Mouse (Mus musculus) G1E (cell line): ENCODE measurements around the gene Zfp148.

Source experiments
- CTCF ChIP-seq: IDR thresholded peaks from 2 replicates; pipeline ENCODE4 v1.5.1; 2012; ENCODE audit warnings: low read depth, low read length, inconsistent platforms, mixed read lengths
- GATA1 ChIP-seq: IDR thresholded peaks from 2 replicates; pipeline ENCODE4 v1.6.1; 2012; ENCODE audit warnings: borderline replicate concordance, low read length, inconsistent platforms, mixed read lengths
- POLR2AphosphoS5 ChIP-seq: IDR thresholded peaks from 2 replicates; pipeline ENCODE4 v1.6.1; 2012; ENCODE audit warnings: low read depth, low read length, inconsistent platforms; ENCODE audit not compliant: insufficient replicate concordance
- TAL1 ChIP-seq: conservative IDR thresholded peaks from 2 replicates; pipeline ENCODE4 v1.6.1; 2012; ENCODE audit warnings: low read depth, low read length, inconsistent platforms, mixed read lengths

DNA sequence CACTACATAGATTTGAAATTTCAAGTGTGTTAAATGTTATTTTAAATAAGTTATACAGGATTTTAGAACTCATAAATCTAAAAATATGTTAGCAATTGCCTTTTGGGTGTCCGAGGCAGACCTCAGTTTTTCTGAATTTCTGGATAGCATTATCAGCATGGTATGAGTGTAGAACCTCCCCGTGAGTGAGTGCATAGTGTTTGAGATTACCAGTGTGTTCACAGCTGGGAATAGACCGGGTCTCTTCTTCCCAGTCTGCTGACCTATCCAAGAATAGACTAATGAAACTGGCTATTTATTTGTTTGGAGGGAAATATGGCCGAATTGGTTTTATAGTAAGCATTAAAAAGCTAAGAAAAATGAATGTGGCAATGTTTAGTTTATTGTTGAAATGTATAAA, 20.3 kb downstream of the Zfp148 start:
- no peak for TF ChIP-seq CTCF
- TF ChIP-seq POLR2AphosphoS5, result no peak
- TF ChIP-seq TAL1, result no peak
- TF ChIP-seq GATA1, result no peak
